Mouse (Mus musculus): ENCODE results near the gene Rcbtb2. TPM values are rescaled to one million over a fixed set of nuclear protein-coding genes. Genes with fewer than 3 reads are reported as not detected.

The Rcbtb2 gene
- total and polyA plus RNA-seq, 2 experiments from 2014 or later: 47.8 to 57.5 TPM

DNA sequence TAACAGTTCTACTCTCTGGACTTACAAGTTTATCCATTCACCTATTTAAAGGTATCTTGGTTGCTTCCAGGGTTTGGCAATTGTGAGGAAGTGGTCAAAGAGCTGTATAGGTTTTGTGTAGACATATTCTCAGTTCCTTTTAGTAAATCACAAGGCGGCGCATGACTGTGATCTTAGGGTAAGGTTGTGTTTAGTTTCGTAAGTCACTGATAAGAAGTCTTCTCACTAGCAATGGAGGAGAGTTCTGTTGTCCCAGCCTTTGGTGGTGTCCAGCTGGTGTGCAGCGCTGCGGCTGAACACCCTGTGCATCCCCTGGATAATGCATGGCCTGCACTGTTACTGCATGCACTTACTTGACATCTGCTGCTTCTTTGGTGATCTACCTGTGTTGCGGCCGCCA is 64.0 kb downstream of the Rcbtb2 start:
- no peaks in the 10 kb centered on the region for H3K27me3 ChIP-seq (ENCODE audit: control insufficient read depth, insufficient read depth, low read length)
- DNase-seq (ENCODE audit: low spot score): no peak
- H3K4me2 ChIP-seq (ENCODE audit: low read depth, low read length): no peak overlapping the region
- peaks cover 6% of the 10 kb centered on the region; the same call in 1 of the 2 replicates for H3K9me3 ChIP-seq (replicated peaks; ENCODE audit: control insufficient read depth, low read length)
- 89% methylated on average over 7 of the region's 7 CpGs for WGBS
- ATAC-seq (ENCODE audit: insufficient read depth, low read depth): no peak
- no peak overlapping the region for H3K9ac ChIP-seq (replicated peaks; ENCODE audit: low read depth, low read length)
- H3K4me3 ChIP-seq (ENCODE audit: low read depth, low read length): no peak overlapping the region
- H3K36me3 ChIP-seq (replicated peaks; ENCODE audit: control insufficient read depth, insufficient read depth, low read length): peaks cover 28% of the 10 kb centered on the region
- no peaks in the 10 kb centered on the region for H3K4me1 ChIP-seq (ENCODE audit: control insufficient read depth, insufficient read depth)
- TF ChIP-seq CTCF (IDR thresholded peaks at IDR 0.05; ENCODE audit: low read depth): no peak
- TF ChIP-seq EP300 (IDR thresholded peaks at IDR 0.05; ENCODE audit: low read depth): no peak
- no peak overlapping the region for H3K27ac ChIP-seq (ENCODE audit: low read depth)

DNA sequence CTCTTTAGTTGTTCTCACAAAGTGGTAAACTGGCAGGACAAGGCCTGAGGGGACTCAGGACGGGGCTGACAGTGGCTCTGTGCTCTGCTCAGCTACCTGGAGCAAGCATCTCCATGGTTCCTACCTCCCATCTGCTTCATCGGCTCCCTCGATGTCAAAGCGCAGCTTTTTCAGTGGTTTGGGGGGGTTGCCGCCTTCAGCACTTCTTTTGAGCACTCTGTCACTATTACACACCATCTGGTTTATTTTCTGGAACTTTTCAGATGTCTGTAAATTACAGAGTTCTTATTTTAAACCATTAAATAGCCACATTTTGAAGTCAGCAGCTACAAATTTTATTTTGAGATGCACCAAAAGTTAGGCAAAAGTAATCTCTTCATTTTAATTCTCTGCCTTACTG is 76.2 kb downstream of the Rcbtb2 start:
- Histone ChIP-seq H3K4me3 (ENCODE audit: low read depth, low read length) (no peak overlapping the region), H3K4me2 (ENCODE audit: low read depth, low read length) (no peak overlapping the region), H3K9ac (replicated peaks; ENCODE audit: low read depth, low read length) (no peak overlapping the region), H3K36me3 (replicated peaks; ENCODE audit: control insufficient read depth, insufficient read depth, low read length) (peaks cover 21% of the 10 kb centered on the region; the same call in 1 of the 2 replicates), H3K27me3 (ENCODE audit: control insufficient read depth, insufficient read depth, low read length) (no peaks in the 10 kb centered on the region), H3K9me3 (replicated peaks; ENCODE audit: control insufficient read depth, low read length) (no peaks in the 10 kb centered on the region; the same call in 1 of the 2 replicates), H3K4me1 (ENCODE audit: control insufficient read depth, insufficient read depth) (peaks cover 3% of the 10 kb centered on the region; the same call in 1 of the 2 replicates), H3K27ac (ENCODE audit: low read depth) (no peak overlapping the region)
- DNase-seq (ENCODE audit: low spot score): no peak
- ATAC-seq (ENCODE audit: insufficient read depth, low read depth): no peak
- TF ChIP-seq EP300 (IDR thresholded peaks at IDR 0.05; ENCODE audit: low read depth) (no peak), CTCF (IDR thresholded peaks at IDR 0.05; ENCODE audit: low read depth) (no peak)
- WGBS: 82% methylated on average over 5 of the region's 5 CpGs

DNA sequence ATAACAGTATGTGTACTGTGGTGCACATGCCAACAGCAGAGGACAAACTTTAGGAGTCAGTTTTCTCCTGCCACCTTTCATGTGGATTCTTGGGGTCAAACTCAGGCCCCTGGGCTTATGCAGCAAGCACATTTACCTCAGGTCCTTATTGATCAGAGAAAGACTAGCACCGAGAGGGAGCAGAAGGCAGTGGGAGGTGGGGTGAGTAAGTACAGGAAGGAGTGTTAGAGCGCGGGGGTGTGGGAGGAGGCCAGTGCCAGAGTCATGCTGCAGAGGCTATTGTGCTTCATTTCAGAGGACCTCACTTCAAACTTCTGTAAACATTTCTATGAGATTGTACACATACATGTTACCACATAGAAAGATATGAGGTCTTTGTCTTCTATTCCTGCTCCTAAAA is 78.6 kb downstream of the Rcbtb2 start:
- no peaks in the 10 kb centered on the region for H3K27me3 ChIP-seq (ENCODE audit: control insufficient read depth, insufficient read depth, low read length)
- no peak for ATAC-seq (ENCODE audit: insufficient read depth, low read depth)
- WGBS: 35% methylated on average over 3 of the region's 3 CpGs

DNA sequence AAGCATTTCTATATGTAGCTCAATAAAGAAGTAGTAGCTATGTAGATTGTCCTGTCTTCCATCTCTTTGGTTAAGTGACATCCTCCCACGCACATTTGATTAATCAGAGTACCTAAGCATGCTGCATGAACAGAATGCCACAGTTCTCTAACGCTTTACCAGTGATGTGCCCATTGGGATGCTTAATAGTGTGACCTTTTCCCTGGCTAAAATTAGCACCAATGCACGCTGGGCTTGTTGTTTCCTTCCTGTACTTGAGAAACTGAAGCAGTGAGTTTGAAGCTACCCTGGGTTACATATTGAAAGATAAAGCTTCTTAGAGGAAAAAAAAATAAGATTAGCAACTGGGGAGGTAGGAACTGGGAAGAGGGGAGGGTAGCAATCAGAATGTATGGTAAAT is 81.2 kb downstream of the Rcbtb2 start:
- Histone ChIP-seq H3K9me3 (replicated peaks; ENCODE audit: control insufficient read depth, low read length) (no peaks in the 10 kb centered on the region), H3K27ac (ENCODE audit: low read depth) (no peak overlapping the region), H3K4me1 (ENCODE audit: control insufficient read depth, insufficient read depth) (peaks cover 3% of the 10 kb centered on the region; the same call in 1 of the 2 replicates), H3K9ac (replicated peaks; ENCODE audit: low read depth, low read length) (no peak overlapping the region), H3K36me3 (replicated peaks; ENCODE audit: control insufficient read depth, insufficient read depth, low read length) (0 out of 2 replicates have a peak, but pooled peaks cover 4% of the 10 kb centered on the region), H3K4me3 (ENCODE audit: low read depth, low read length) (no peak overlapping the region), H3K4me2 (ENCODE audit: low read depth, low read length) (no peak overlapping the region), H3K27me3 (ENCODE audit: control insufficient read depth, insufficient read depth, low read length) (no peaks in the 10 kb centered on the region)
- ATAC-seq (ENCODE audit: insufficient read depth, low read depth): no peak
- DNase-seq (ENCODE audit: low spot score): no peak
- no peak for TF ChIP-seq CTCF (IDR thresholded peaks at IDR 0.05; ENCODE audit: low read depth)
- TF ChIP-seq EP300 (IDR thresholded peaks at IDR 0.05; ENCODE audit: low read depth): no peak
- WGBS: 30% methylated on average over 3 of the region's 3 CpGs

More for the DNA sequence above, 78.6 kb downstream of the Rcbtb2 start:
- TF ChIP-seq EP300 (IDR thresholded peaks at IDR 0.05; ENCODE audit: low read depth) (no peak), CTCF (IDR thresholded peaks at IDR 0.05; ENCODE audit: low read depth) (no peak)
- H3K36me3 ChIP-seq (replicated peaks; ENCODE audit: control insufficient read depth, insufficient read depth, low read length): peaks cover 21% of the 10 kb centered on the region; the same call in 1 of the 2 replicates
- no peak overlapping the region for H3K27ac ChIP-seq (ENCODE audit: low read depth)
- no peak overlapping the region for H3K4me3 ChIP-seq (ENCODE audit: low read depth, low read length)
- H3K9me3 ChIP-seq (replicated peaks; ENCODE audit: control insufficient read depth, low read length): no peaks in the 10 kb centered on the region
- no peak overlapping the region for H3K9ac ChIP-seq (replicated peaks; ENCODE audit: low read depth, low read length)
- no peak for DNase-seq (ENCODE audit: low spot score)
- H3K4me2 ChIP-seq (ENCODE audit: low read depth, low read length): no peak overlapping the region
- peaks cover 3% of the 10 kb centered on the region; the same call in 1 of the 2 replicates for H3K4me1 ChIP-seq (ENCODE audit: control insufficient read depth, insufficient read depth)

DNA sequence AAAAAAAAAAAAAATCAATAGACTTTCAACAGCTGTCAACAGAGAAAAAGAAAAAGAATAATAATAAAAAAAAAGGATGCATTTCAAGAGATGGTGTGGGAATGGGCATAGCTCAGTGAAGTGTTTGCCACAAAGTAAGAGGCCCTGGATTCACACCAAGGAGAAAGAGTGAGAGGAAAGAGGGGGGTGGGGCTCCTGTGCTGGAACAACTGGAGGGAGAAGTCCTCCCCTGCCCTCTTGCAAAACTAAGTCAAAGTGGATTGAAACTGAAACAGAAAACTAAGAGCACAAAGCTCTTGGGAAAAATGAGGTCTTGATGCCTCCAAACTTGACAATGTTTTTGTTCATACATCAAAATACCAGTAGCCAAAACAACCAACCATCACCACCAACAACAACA is 86.4 kb downstream of the Rcbtb2 start:
- DNase-seq (ENCODE audit: low spot score) (no peak), ATAC-seq (ENCODE audit: insufficient read depth, low read depth) (no peak)
- Histone ChIP-seq H3K9me3 (replicated peaks; ENCODE audit: control insufficient read depth, low read length) (no peaks in the 10 kb centered on the region), H3K36me3 (replicated peaks; ENCODE audit: control insufficient read depth, insufficient read depth, low read length) (0 out of 2 replicates have a peak, but pooled peaks cover 4% of the 10 kb centered on the region), H3K4me1 (ENCODE audit: control insufficient read depth, insufficient read depth) (no peaks in the 10 kb centered on the region), H3K27ac (ENCODE audit: low read depth) (no peak overlapping the region), H3K9ac (replicated peaks; ENCODE audit: low read depth, low read length) (no peak overlapping the region), H3K27me3 (ENCODE audit: control insufficient read depth, insufficient read depth, low read length) (no peaks in the 10 kb centered on the region), H3K4me3 (ENCODE audit: low read depth, low read length) (no peak overlapping the region), H3K4me2 (ENCODE audit: low read depth, low read length) (no peak overlapping the region)
- no peak for TF ChIP-seq CTCF (IDR thresholded peaks at IDR 0.05; ENCODE audit: low read depth)
- no peak for TF ChIP-seq EP300 (IDR thresholded peaks at IDR 0.05; ENCODE audit: low read depth)

DNA sequence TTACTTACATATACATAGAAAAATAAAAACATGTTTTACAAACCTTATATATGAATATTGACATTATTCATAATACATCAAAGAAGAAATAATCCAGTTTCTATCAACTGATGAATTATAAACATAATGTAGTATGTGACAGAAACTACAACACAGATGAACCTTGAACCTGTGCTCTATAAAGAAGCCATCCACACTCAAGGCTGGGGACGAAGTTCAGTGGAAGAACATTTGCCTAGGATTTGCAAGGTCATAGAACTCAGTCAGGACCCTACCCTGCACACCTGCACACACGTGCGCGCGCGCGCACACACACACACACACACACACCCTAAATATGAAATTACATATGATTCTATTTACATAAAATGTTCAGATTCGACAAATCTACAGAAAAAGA is 87.4 kb downstream of the Rcbtb2 start:
- Histone ChIP-seq H3K9ac (replicated peaks; ENCODE audit: low read depth, low read length) (no peak overlapping the region), H3K27ac (ENCODE audit: low read depth) (no peak overlapping the region), H3K27me3 (ENCODE audit: control insufficient read depth, insufficient read depth, low read length) (no peaks in the 10 kb centered on the region), H3K4me1 (ENCODE audit: control insufficient read depth, insufficient read depth) (no peaks in the 10 kb centered on the region), H3K9me3 (replicated peaks; ENCODE audit: control insufficient read depth, low read length) (no peaks in the 10 kb centered on the region), H3K36me3 (replicated peaks; ENCODE audit: control insufficient read depth, insufficient read depth, low read length) (peaks cover 7% of the 10 kb centered on the region; the same call in 1 of the 2 replicates), H3K4me2 (ENCODE audit: low read depth, low read length) (no peak overlapping the region), H3K4me3 (ENCODE audit: low read depth, low read length) (no peak overlapping the region)
- no peak for DNase-seq (ENCODE audit: low spot score)
- TF ChIP-seq CTCF (IDR thresholded peaks at IDR 0.05; ENCODE audit: low read depth) (no peak), EP300 (IDR thresholded peaks at IDR 0.05; ENCODE audit: low read depth) (no peak)
- ATAC-seq (ENCODE audit: insufficient read depth, low read depth): no peak
- 94% methylated on average over 8 of the region's 8 CpGs for WGBS

Data from heart, postnatal 0 days (tissue).